Mouse (Mus musculus): ENCODE results near the gene Ar. TPM values are rescaled to one million over a fixed set of nuclear protein-coding genes. Genes with fewer than 3 reads are reported as not detected.

Ar gene
- polyA plus RNA-seq, 1 experiment = 0.59 TPM

DNA sequence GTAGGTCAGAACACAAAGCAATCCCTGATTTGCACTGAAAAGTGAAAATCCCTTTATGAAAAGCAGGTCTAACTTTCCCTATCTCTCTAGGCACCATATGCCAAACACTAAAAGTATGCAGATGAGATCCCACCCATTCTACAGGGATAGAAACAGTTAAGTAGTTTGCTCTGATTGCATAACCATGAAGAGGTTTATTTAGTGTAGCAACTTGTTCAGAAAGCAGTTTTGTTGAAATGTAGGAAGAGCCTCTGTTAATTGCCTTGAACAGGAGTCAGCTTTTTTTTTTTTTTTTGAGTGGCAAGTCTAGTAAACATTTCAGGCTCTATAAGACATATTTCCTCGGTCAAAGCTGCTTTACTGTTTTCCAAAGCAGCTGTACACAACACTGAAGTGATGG is 67.5 kb downstream of the Ar start:
- Histone ChIP-seq H3K4me1 (replicated peaks; ENCODE audit: control insufficient read depth, insufficient read depth, low read length) (no peaks in the 10 kb centered on the region), H3K27ac (ENCODE audit: control insufficient read depth, insufficient read depth, low read length) (no peak overlapping the region), H3K36me3 (ENCODE audit: control insufficient read depth, insufficient read depth, low read length) (no peaks in the 10 kb centered on the region), H3K4me3 (ENCODE audit: control insufficient read depth, insufficient read depth, low read length) (no peak overlapping the region), H3K27me3 (ENCODE audit: control insufficient read depth, insufficient read depth, low read length) (no peaks in the 10 kb centered on the region)
- no peak for DNase-seq
- WGBS = 94% methylated on average over 1 of the region's 1 CpGs
- TF ChIP-seq CTCF (IDR thresholded peaks at IDR 0.05; ENCODE audit: borderline replicate concordance, control insufficient read depth, extremely low read depth, insufficient read depth, low read length, poor library complexity) = no peak
- no peak for TF ChIP-seq POLR2A (IDR thresholded peaks at IDR 0.05; ENCODE audit: control insufficient read depth, extremely low read depth, insufficient read depth, low read length, poor library complexity)

DNA sequence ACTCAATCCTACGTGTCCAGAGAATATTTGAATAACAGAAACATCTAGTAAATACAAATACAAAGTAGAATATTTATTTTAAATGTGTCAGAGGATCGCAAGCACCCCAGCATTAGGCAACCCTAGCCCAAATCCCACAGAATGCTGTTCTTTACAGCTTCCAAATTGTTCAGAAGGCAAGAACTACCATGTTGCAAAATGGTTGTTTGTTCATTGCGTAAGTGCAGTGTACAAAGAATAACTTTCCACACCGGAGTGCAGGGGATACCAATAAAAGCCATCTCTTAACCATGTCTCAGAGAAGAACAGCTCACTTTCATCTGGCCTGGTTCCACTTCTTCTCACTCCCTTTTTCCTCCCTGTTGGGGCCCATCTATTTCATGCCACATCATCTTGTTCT is 90.4 kb downstream of the Ar start:
- no peaks in the 10 kb centered on the region for H3K27me3 ChIP-seq (ENCODE audit: control insufficient read depth, insufficient read depth, low read length)
- no peak for DNase-seq
- no peaks in the 10 kb centered on the region for H3K4me1 ChIP-seq (replicated peaks; ENCODE audit: control insufficient read depth, insufficient read depth, low read length)
- H3K27ac ChIP-seq (ENCODE audit: control insufficient read depth, insufficient read depth, low read length) = no peak overlapping the region
- H3K36me3 ChIP-seq (ENCODE audit: control insufficient read depth, insufficient read depth, low read length) = no peaks in the 10 kb centered on the region
- 93% methylated on average over 4 of the region's 4 CpGs for WGBS
- no peak for TF ChIP-seq POLR2A (IDR thresholded peaks at IDR 0.05; ENCODE audit: control insufficient read depth, extremely low read depth, insufficient read depth, low read length, poor library complexity)
- TF ChIP-seq CTCF (IDR thresholded peaks at IDR 0.05; ENCODE audit: borderline replicate concordance, control insufficient read depth, extremely low read depth, insufficient read depth, low read length, poor library complexity) = no peak
- no peak overlapping the region for H3K4me3 ChIP-seq (ENCODE audit: control insufficient read depth, insufficient read depth, low read length)

DNA sequence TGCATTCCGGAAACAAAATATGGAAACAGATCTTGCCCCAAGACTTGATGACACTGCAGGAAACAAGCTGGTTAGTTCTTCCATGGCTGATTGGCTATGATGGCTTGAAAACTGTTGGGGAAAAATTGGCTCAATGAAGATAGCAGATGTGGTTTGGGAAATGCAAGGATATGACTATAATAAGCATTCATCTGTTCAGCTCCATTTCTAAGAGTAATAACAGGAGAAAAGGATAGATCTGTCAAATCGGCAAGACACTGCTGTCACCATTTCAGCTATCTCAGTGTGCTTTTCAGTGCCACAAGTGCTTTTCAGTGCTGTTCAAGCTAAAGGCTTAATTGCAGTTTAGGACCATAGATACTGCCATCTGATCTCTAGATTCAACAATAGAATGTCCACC is 96.5 kb downstream of the Ar start:
- no peak for DNase-seq
- 92% methylated on average over 2 of the region's 2 CpGs for WGBS
- Histone ChIP-seq H3K36me3 (ENCODE audit: control insufficient read depth, insufficient read depth, low read length) (no peaks in the 10 kb centered on the region), H3K4me1 (replicated peaks; ENCODE audit: control insufficient read depth, insufficient read depth, low read length) (no peaks in the 10 kb centered on the region), H3K27me3 (ENCODE audit: control insufficient read depth, insufficient read depth, low read length) (no peaks in the 10 kb centered on the region), H3K4me3 (ENCODE audit: control insufficient read depth, insufficient read depth, low read length) (no peak overlapping the region), H3K27ac (ENCODE audit: control insufficient read depth, insufficient read depth, low read length) (no peak overlapping the region)
- TF ChIP-seq POLR2A (IDR thresholded peaks at IDR 0.05; ENCODE audit: control insufficient read depth, extremely low read depth, insufficient read depth, low read length, poor library complexity) = no peak
- no peak for TF ChIP-seq CTCF (IDR thresholded peaks at IDR 0.05; ENCODE audit: borderline replicate concordance, control insufficient read depth, extremely low read depth, insufficient read depth, low read length, poor library complexity)

DNA sequence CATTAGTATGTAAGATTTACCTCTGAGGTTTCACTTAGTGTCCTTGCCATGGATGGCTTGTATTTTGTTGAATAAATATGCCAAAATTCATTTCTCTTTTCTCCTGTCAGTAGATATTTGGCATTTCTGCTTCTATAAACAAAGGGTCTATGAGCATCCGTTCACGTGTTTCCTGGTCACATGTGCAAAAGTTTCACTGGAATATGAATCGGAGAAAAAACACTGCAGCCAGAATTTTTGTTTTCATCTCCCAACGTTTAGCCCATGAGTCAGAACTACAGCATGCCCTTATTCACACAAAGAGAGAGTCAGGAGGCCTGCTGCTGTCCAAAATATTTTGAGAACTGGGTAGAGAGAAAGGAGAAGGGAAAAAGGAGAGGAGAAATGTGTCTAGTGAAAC is 99.8 kb downstream of the Ar start:
- TF ChIP-seq CTCF (IDR thresholded peaks at IDR 0.05; ENCODE audit: borderline replicate concordance, control insufficient read depth, extremely low read depth, insufficient read depth, low read length, poor library complexity) = no peak
- no peak for TF ChIP-seq POLR2A (IDR thresholded peaks at IDR 0.05; ENCODE audit: control insufficient read depth, extremely low read depth, insufficient read depth, low read length, poor library complexity)
- H3K4me1 ChIP-seq (replicated peaks; ENCODE audit: control insufficient read depth, insufficient read depth, low read length) = peaks cover 2% of the 10 kb centered on the region; the same call in 1 of the 2 replicates
- no peak for DNase-seq
- no peak overlapping the region for H3K4me3 ChIP-seq (ENCODE audit: control insufficient read depth, insufficient read depth, low read length)
- H3K36me3 ChIP-seq (ENCODE audit: control insufficient read depth, insufficient read depth, low read length) = no peaks in the 10 kb centered on the region
- 87% methylated on average over 4 of the region's 4 CpGs for WGBS
- no peaks in the 10 kb centered on the region for H3K27me3 ChIP-seq (ENCODE audit: control insufficient read depth, insufficient read depth, low read length)
- H3K27ac ChIP-seq (ENCODE audit: control insufficient read depth, insufficient read depth, low read length) = no peak overlapping the region

DNA sequence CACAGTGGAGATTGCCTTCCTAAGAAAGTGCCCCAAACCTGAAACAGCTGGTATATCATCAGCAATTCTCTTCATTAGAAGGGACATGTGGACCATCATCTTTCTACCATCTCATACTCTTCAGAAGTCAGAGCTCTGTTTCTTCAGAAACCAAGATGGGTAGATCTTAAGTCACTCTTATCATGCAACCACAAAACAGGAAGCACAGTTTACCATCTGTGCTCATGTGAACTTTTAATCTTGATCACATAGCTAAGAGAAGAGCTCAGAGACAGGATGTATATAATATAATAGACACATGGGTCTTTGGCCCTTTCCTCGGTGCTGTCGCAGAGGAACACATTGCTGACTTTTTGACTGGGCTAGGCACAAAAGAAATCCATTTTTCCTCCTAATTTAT is 111.1 kb downstream of the Ar start:
- Histone ChIP-seq H3K4me1 (replicated peaks; ENCODE audit: control insufficient read depth, insufficient read depth, low read length) (no peaks in the 10 kb centered on the region), H3K4me3 (ENCODE audit: control insufficient read depth, insufficient read depth, low read length) (no peak overlapping the region), H3K27ac (ENCODE audit: control insufficient read depth, insufficient read depth, low read length) (no peak overlapping the region), H3K36me3 (ENCODE audit: control insufficient read depth, insufficient read depth, low read length) (no peaks in the 10 kb centered on the region), H3K27me3 (ENCODE audit: control insufficient read depth, insufficient read depth, low read length) (no peaks in the 10 kb centered on the region)
- TF ChIP-seq POLR2A (IDR thresholded peaks at IDR 0.05; ENCODE audit: control insufficient read depth, extremely low read depth, insufficient read depth, low read length, poor library complexity) (no peak), CTCF (IDR thresholded peaks at IDR 0.05; ENCODE audit: borderline replicate concordance, control insufficient read depth, extremely low read depth, insufficient read depth, low read length, poor library complexity) (no peak)
- 17% methylated on average over 2 of the region's 2 CpGs for WGBS
- DNase-seq = peak; percentile 2

DNA sequence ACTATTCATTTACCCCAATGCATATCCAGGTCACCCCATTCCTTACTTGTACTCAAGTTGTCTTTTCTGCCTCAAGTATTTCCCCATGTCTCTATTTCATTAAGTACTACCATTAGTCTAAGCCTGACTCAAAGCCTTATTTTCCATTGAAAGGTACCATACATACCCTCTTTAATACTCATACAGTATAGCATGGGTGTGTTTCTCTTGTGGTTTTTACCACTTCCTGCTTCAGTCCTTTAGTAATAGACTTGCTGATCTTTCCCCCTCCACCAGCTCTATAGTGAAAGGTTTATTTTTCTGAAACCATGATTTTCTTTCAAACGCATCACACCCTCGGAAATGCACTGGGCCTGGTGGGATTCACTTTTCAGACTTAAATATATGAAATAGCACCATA is 117.2 kb downstream of the Ar start:
- 20% methylated on average over 2 of the region's 2 CpGs for WGBS
- no peaks in the 10 kb centered on the region for H3K4me1 ChIP-seq (replicated peaks; ENCODE audit: control insufficient read depth, insufficient read depth, low read length)
- no peak for TF ChIP-seq CTCF (IDR thresholded peaks at IDR 0.05; ENCODE audit: borderline replicate concordance, control insufficient read depth, extremely low read depth, insufficient read depth, low read length, poor library complexity)
- TF ChIP-seq POLR2A (IDR thresholded peaks at IDR 0.05; ENCODE audit: control insufficient read depth, extremely low read depth, insufficient read depth, low read length, poor library complexity) = no peak

DNA sequence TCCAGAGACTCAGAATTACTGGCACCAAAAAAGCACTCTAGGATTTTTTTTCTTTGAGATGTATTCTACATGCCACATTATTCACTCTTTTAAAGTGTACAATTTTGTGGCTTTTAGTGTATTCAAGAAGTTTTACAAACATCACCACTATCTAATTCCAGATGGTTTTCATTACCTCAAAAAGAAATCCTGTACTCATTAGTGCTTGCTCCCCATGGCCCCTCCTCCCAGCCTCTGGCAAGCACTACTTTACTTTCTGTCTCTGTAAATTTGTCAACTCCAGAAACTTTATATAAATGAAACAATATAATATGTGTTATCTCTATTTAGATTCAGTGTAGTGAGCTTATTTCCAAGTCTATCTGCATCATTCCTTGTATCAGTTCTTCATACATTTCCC is 122.8 kb downstream of the Ar start:
- no peaks in the 10 kb centered on the region for H3K4me1 ChIP-seq (replicated peaks; ENCODE audit: control insufficient read depth, insufficient read depth, low read length)
- TF ChIP-seq CTCF (IDR thresholded peaks at IDR 0.05; ENCODE audit: borderline replicate concordance, control insufficient read depth, extremely low read depth, insufficient read depth, low read length, poor library complexity) = no peak
- TF ChIP-seq POLR2A (IDR thresholded peaks at IDR 0.05; ENCODE audit: control insufficient read depth, extremely low read depth, insufficient read depth, low read length, poor library complexity) = no peak
- no peaks in the 10 kb centered on the region for H3K27me3 ChIP-seq (ENCODE audit: control insufficient read depth, insufficient read depth, low read length)
- no peak overlapping the region for H3K4me3 ChIP-seq (ENCODE audit: control insufficient read depth, insufficient read depth, low read length)
- no peak overlapping the region for H3K27ac ChIP-seq (ENCODE audit: control insufficient read depth, insufficient read depth, low read length)
- DNase-seq = no peak
- no peaks in the 10 kb centered on the region for H3K36me3 ChIP-seq (ENCODE audit: control insufficient read depth, insufficient read depth, low read length)

More for the DNA sequence above, 117.2 kb downstream of the Ar start:
- DNase-seq = no peak
- H3K4me3 ChIP-seq (ENCODE audit: control insufficient read depth, insufficient read depth, low read length) = no peak overlapping the region
- no peaks in the 10 kb centered on the region for H3K27me3 ChIP-seq (ENCODE audit: control insufficient read depth, insufficient read depth, low read length)
- H3K27ac ChIP-seq (ENCODE audit: control insufficient read depth, insufficient read depth, low read length) = no peak overlapping the region
- no peaks in the 10 kb centered on the region for H3K36me3 ChIP-seq (ENCODE audit: control insufficient read depth, insufficient read depth, low read length)

Measured in thymus, adult 2 months (tissue).